Mouse (Mus musculus): ENCODE data around the gene Adss.

Gene Adss

DNA sequence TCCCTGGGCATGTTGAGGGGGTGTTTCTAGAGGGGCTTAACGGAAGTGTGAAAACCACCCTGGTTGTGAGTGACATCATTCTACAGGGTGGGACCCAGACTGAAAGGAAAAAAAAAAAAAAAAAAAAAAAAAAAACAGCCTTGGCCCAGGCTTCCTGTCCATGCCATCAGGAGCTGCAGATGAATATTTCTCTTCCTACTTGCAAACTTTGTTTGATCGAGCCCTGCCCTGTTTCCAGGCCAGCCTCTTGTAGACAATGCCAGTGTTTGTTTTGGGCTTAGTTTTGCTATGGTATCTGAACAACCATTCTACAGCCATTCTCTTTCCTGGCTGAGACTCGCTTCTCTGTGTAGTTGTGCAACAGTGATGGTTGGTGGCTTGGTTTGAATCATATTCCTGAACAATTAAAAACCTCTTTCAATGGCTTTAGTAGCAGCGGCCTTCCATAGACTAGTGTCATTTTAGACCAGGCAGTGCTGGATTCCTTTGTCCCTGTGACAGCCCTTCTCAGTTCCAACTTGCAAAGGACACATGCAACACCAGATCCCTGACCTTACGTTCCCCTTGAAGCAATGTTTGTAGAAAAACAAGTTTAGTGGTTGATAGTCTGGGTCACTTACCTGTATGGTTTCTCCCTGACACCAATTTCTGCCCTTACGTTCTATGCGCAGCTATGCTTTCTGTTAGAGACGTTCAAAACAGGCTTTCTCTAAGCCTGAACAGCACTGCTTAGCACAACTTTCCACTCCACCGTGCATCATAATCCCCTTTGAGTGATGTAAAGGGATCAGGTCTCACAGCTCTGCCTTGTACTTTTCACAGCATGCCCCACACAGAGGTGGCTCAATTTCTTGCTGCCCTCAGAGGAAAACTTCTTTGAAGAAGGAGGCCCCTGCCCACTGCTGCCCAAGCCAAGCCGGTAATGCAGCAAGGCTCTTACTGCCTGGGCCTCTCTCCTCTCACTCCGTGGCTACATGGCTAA lies 67.0 kb downstream of the Adss start, which contains the start of gene 1700016C15Rik:
1700016C15Rik (plus strand) TSS at position 772 of the 982 bp plus-strand sequence.
- DNase-seq (ENCODE audit: low spot score in 2 of 2), result no peak

DNA sequence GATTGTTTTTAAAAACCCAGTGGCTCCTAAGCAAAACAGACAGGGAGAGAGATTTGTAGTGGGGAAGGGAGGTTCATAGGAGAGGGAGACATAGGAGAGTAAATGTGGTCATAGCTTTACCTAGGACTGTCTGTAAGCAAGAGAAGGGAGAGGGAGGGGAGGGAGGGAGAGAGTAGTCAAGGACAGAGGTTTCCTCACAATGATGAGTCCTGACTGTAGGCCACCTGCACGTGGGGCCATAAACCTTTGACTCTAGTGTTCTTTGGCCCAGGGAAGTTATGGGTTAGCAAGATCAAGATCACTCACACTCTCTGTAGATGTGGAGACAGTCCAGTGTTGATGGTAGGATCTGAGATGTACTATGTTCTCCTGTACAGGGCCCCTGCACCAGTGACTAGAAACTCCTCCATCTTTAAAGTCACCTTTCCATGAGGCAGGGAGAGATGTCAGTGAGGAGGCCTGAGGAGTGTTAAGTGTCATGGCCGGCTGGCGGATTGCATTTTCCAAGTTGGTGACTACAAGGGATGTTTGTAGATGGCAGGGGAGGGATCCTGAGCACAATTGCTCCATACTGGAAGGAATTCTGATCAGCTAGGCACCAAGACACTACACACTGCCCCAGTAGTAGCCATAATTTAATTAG lies 68.3 kb downstream of the Adss start:
- no peak for DNase-seq (ENCODE audit: low spot score in 2 of 2)

GRCm38 (mm10) chr1:177726870-177727269 lies 69.4 kb downstream of the Adss start:
- no peak for DNase-seq (ENCODE audit: low spot score in 2 of 2)

DNA sequence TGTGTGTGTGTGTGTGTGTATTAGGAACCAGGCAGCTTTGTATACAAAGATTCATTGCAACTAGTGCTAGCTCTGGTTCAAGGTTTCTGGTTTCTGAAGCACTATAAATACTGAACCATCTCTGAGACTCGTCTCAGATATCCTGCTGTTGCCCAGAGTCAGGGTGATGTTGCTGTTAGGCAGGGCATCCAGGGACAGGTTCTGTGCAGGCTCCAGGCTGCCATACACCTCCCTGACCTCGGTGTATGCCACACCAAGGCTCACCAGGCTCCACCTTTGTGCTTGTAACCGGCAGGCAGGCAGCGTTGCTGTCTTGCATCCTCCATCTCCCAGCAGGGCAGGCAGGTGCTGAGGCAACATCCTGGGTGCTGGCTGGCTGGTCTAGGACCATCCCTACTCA lies 72.5 kb downstream of the Adss start:
- DNase-seq (ENCODE audit: low spot score in 2 of 2), result no peak

- DNase-seq (ENCODE audit: low spot score in 2 of 2), result no peak
Measured at GRCm38 (mm10) chr1:177719029-177719427, 77.3 kb downstream of the Adss start.

- DNase-seq (ENCODE audit: low spot score in 2 of 2), result no peak
Measured at GRCm38 (mm10) chr1:177718340-177719028, 77.8 kb downstream of the Adss start.

GRCm38 (mm10) chr1:177717057-177717835 lies 79.1 kb downstream of the Adss start:
- no peak for DNase-seq (ENCODE audit: low spot score in 2 of 2)

DNA sequence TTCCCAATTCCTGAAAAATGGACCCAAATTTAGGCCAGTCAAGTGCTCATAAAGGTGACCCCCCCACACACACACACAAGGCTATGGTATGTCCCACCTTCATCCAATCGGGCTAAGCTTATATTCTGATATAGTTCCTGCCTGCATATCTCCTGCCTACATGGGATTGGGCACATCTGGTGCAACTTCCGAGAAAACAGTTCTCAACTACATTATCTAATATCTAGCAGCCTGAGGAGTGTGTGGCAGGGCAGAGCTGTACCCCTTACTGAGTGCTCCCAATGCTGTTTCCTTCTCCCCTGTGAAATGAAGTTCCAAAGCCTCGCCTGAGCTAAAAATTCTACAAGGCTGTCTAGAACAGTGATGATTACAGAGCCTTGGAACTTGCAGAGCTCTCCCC lies 79.9 kb downstream of the Adss start:
- DNase-seq (ENCODE audit: low spot score in 2 of 2), result no peak

GRCm38 (mm10) chr1:177714397-177715012 lies 81.8 kb downstream of the Adss start:
- no peak for DNase-seq (ENCODE audit: low spot score in 2 of 2)

GRCm38 (mm10) chr1:177713635-177714396 lies 82.5 kb downstream of the Adss start:
- no peak for DNase-seq (ENCODE audit: low spot score in 2 of 2)

Measured in spleen, postnatal 36 days (tissue).